Mouse (Mus musculus) left cerebral cortex, adult 6 months (tissue): ENCODE data around the gene Zfp618. TPM values are rescaled to one million over a fixed set of nuclear protein-coding genes. Genes with fewer than 3 reads are reported as not detected.

Source experiments
- long read RNA-seq, 2 experiments: library from polyadenylated mRNA; unstranded; transcript quantifications; one replicate each; pipeline ENCODE4 v2.0.0; 2019 to 2020
- polyA plus RNA-seq: library from polyadenylated mRNA; unstranded; fragments of <200 nt; fragmentation: Nextera tagmentation; gene quantifications from 2 replicates; pipeline ENCODE4 v1.2.3, GENCODE M21; 2021

The Zfp618 gene
- polyA plus RNA-seq = 1.0 and 1.3 TPM in 2 replicates
- long read RNA-seq, experiment 1, partial matches to known transcripts = 1 of 7 reads
- long read RNA-seq, experiment 1, other reads (novel, unspliced or antisense) = 6 of 7 reads
- long read RNA-seq, experiment 2, partial matches to known transcripts = 0 of 2 reads
- long read RNA-seq, experiment 2, other reads (novel, unspliced or antisense) = 2 of 2 reads

DNA sequence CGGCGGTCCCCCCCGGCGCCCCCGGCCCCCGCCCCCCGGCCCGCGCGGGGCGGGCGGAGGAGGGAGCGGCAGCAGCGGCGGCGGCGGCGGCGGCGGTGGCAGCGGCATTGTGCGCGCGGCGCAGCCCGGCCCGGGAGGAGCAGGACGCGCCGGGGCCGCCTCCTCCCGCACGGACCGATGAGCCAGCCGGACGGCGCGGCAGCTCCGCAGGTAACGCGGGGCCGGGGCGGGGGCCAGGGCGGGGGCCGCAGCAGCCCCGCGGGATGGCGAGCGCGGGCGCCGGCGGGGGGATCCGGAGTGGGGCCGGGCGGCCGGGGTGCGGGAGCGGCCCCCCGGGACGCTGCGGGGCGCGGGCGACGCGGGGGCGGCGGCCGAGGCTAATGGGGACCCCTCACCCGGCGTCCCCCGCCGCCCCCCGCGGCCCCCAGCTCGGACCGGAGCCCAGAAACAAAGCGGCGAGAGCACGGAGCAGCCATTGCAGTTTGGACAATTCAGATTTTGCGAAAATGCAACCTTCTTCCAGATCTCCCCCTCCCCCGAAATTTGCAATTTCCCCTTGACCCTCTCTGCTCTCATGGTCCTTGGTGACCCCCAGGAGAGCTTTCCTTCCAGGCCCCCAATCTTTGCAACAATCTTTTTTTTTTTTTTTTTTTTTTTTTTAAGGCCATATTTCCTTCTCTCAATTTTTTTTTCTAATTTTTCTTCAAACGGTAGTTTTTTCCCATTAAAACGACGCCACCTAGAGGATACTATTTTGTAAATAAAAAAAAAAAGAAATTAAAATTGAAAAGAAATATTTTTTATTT is at the start of gene Zfp618:
Gene Zfp618, plus strand, starts transcription at position 77 of the 806 bp plus-strand sequence.

DNA sequence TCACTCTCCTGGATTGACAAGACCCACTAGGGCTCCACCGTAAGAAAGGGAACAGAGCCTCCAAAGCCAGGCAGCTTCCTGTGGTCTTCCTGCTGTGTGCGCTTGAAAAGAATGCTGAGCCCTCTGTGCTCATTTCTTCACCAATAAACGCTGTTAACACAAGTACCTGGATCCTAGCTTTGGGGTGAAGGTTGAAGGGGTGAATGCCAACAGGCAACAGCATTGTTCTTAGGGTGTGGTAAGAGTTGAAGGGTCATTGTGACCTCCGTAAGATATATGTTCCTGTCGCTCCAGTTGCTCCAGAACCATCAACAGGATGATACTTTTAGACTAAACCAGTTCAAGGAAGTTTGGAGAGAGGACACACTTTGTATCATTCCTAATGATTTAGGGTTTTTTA is 189.3 kb downstream of the Zfp618 start, which contains the start of gene Ambp:
Gene Ambp, minus strand, starts transcription at position 101 of the 400 bp plus-strand sequence.

DNA sequence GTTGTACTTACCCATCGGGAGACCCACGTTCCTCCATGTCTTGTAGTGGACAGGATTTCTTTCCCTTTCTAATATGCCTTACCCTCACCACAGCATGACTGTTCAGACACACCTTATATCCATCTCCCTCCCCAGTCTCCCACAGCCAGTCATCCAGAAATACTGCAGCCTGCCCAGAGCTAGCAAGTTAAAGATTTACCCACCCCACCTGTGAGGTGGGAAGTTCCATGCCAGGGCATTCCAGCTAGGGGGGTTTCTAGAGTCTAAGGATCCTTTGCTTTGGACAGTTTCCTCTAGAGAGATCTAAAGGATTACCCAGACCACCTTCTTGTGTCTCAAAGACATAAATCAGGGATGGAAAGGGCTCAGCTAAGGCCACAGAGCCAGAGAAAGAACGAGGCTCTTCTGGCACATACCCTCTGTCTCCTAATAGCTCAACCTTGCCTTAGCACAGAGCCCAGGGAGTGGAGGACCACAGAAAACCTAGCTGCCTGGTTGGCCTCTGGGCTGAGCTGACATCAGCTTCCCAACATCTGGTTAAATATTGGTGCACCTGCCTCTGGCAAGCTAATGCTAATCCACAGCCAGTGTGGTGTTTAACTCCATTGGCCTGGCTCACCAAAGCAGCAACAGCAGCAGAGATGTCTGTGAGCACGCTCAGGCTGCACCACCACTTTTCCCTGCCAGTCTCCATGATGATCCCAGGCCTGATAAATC is 206.8 kb downstream of the Zfp618 start, which contains the start of gene Kif12:
Gene Kif12, minus strand, starts transcription at position 163 of the 717 bp plus-strand sequence.

Other genes starting within 250 kb of the Zfp618 start
- gene Ambp, start 189.2 kb downstream of the Zfp618 start, polyA plus RNA-seq = not detected in 2 replicates
- not detected in 2 replicates for gene Kif12, start 206.6 kb downstream of the Zfp618 start, polyA plus RNA-seq
- gene Col27a1, start 248.4 kb downstream of the Zfp618 start, polyA plus RNA-seq = 0.23 and 0.37 TPM in 2 replicates